Mouse (Mus musculus) liver, embryonic 13.5 days (tissue): ENCODE data around the gene H2al2b. TPM values are rescaled to one million over a fixed set of nuclear protein-coding genes. Genes with fewer than 3 reads are reported as not detected.
"Not testable (repeated sequence)": the region's sequence is repeated elsewhere in the genome, so short reads cannot be mapped to it uniquely, and the experiment has no call there.

Source experiments
- ATAC-seq: fragments of 200-750 bp; cut with Nextera tagmentation; 2 replicates; pipeline ENCODE4 v1.8.0; 2017; ENCODE audit warnings: low read depth, mild to moderate bottlenecking, moderate number of reproducible peaks, moderate library complexity
- DNase-seq: peaks from one replicate; pipeline ENCODE4 v3.0.0; 2022
- H3K27ac ChIP-seq: fragments of 300-500 bp; sonication (generic); 2 replicates; pipeline ENCODE4 v1.5.1; 2015; ENCODE audit warnings: moderate library complexity, mild to moderate bottlenecking, inconsistent platforms
- H3K27me3 ChIP-seq: fragments of 300-500 bp; sonication (generic); 2 replicates; pipeline ENCODE4 v1.6.1; 2015; ENCODE audit warnings: mild to moderate bottlenecking, inconsistent platforms
- H3K36me3 ChIP-seq: fragments of 300-500 bp; sonication (generic); 2 replicates; pipeline ENCODE4 v1.6.1; 2015; ENCODE audit warnings: mild to moderate bottlenecking, inconsistent platforms
- H3K4me1 ChIP-seq: fragments of 300-500 bp; sonication (generic); replicated peaks from 2 replicates; pipeline ENCODE4 v1.6.1; 2015; ENCODE audit warnings: inconsistent platforms
- H3K4me2 ChIP-seq: fragments of 300-500 bp; sonication (generic); 2 replicates; pipeline ENCODE4 v1.6.1; 2015; ENCODE audit warnings: inconsistent platforms, mild to moderate bottlenecking, moderate library complexity
- H3K4me3 ChIP-seq: fragments of 300-500 bp; sonication (generic); replicated peaks from 2 replicates; pipeline ENCODE4 v1.5.1; 2015; ENCODE audit warnings: mild to moderate bottlenecking, inconsistent platforms
- H3K9ac ChIP-seq: fragments of 300-500 bp; sonication (generic); 2 replicates; pipeline ENCODE4 v1.6.1; 2015; ENCODE audit warnings: mild to moderate bottlenecking, inconsistent platforms
- H3K9me3 ChIP-seq: fragments of 300-500 bp; sonication (generic); replicated peaks from 2 replicates; pipeline ENCODE4 v1.6.1; 2016; ENCODE audit warnings: inconsistent platforms
- WGBS: fragments of 180-500 bp; shearing (Covaris S2); methylation state at CpG from one replicate; pipeline ENCODE4 v1.1.7; 2015; ENCODE audit not compliant: insufficient replicate concordance; 5-methylcytosine and 5-hydroxymethylcytosine counted together
- polyA plus RNA-seq: library from polyadenylated mRNA; unstranded; fragments of >200 nt; fragmentation: Nextera tagmentation; extraction: Ambion mirVana; gene quantifications from 2 replicates; pipeline ENCODE4 v1.2.1, GENCODE M21; 2015

H2al2b gene
- polyA plus RNA-seq: not detected in 2 replicates

DNA sequence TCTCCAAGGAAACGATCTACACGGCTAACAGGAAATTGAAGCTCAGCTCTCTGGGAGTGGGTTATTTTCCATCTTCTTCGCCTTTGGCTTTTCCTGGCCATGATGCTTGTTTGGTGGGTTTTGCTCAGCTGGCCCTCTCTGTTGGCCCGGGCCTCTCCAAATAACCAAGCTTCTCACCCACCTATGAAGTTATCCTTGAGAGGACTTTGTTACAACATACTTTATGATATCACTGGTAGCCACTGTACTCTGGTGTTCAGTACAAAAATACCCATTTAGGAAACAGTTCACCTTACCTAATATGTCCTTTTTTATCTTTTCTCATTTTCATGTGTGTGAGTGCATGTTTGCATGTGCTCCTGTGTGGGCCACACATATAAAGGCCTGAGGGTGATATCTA lies at the start of gene H2al2b:
H2al2b (minus strand) TSS at position 101 of the 400 bp plus-strand sequence.
- H3K27ac ChIP-seq, H3K27me3 ChIP-seq, H3K36me3 ChIP-seq, H3K9me3 ChIP-seq, H3K4me3 ChIP-seq, H3K4me2 ChIP-seq, H3K4me1 ChIP-seq, DNase-seq, ATAC-seq, H3K9ac ChIP-seq: not testable (repeated sequence)
- WGBS: no CpG with 5 or more reads among the region's 4 CpGs

Other genes starting within 250 kb of the H2al2b start
- not detected in 2 replicates for gene H2al2c, start 121.6 kb downstream of the H2al2b start, polyA plus RNA-seq
- gene Sry, start 57.0 kb downstream of the H2al2b start, polyA plus RNA-seq: not detected in 2 replicates
- not detected in 2 replicates for gene Gm4064, start 75.5 kb upstream of the H2al2b start, polyA plus RNA-seq
- gene Rbmy, start 110.0 kb upstream of the H2al2b start, polyA plus RNA-seq: not detected in 2 replicates
- gene Gm10256, start 110.0 kb upstream of the H2al2b start, polyA plus RNA-seq: not detected in 2 replicates
- gene Gm10352, start 180.3 kb upstream of the H2al2b start, polyA plus RNA-seq: not detected in 2 replicates
- gene Gm29289, start 211.9 kb upstream of the H2al2b start, polyA plus RNA-seq: not detected in 2 replicates